Mouse (Mus musculus) G1E (cell line): ENCODE data around the gene Tmsb15l. TPM values are rescaled to one million over a fixed set of nuclear protein-coding genes. Genes with fewer than 3 reads are reported as not detected.
"Not testable (repeated sequence)": the region's sequence is repeated elsewhere in the genome, so short reads cannot be mapped to it uniquely, and the experiment has no call there.

Experiments used
- ATAC-seq: 2 replicates; pipeline ENCODE4 v1.8.0; 2016; ENCODE audit warnings: mild to moderate bottlenecking; ENCODE audit not compliant: insufficient number of reproducible peaks, poor library complexity, low FRiP score, severe bottlenecking; ENCODE audit errors: extremely low read depth
- DNase-seq: peaks from one replicate; pipeline ENCODE4 v3.0.0; 2012; ENCODE audit warnings: low spot score
- H3K27me3 ChIP-seq: 2 replicates; pipeline ENCODE4 v1.6.1; 2012; ENCODE audit warnings: mild to moderate bottlenecking, low read length, inconsistent platforms; ENCODE audit not compliant: insufficient read depth
- H3K36me3 ChIP-seq: replicated peaks from 2 replicates; pipeline ENCODE3; 2012; ENCODE audit warnings: mild to moderate bottlenecking, inconsistent platforms
- H3K4me1 ChIP-seq: 2 replicates; pipeline ENCODE4 v1.6.1; 2012; ENCODE audit warnings: low read depth, low read length, inconsistent platforms, mixed read lengths; ENCODE audit not compliant: insufficient read depth
- H3K4me3 ChIP-seq: 2 replicates; pipeline ENCODE4 v1.5.1; 2012; ENCODE audit warnings: low read depth, mild to moderate bottlenecking, inconsistent platforms, low read length, moderate library complexity, mixed read lengths
- H3K9me3 ChIP-seq: replicated peaks from 2 replicates; pipeline ENCODE4 v1.6.1; 2012; ENCODE audit warnings: inconsistent platforms
- CTCF ChIP-seq: IDR thresholded peaks from 2 replicates; pipeline ENCODE4 v1.5.1; 2012; ENCODE audit warnings: low read depth, low read length, inconsistent platforms, mixed read lengths
- GATA1 ChIP-seq: IDR thresholded peaks from 2 replicates; pipeline ENCODE4 v1.6.1; 2012; ENCODE audit warnings: borderline replicate concordance, low read length, inconsistent platforms, mixed read lengths
- GATA2 ChIP-seq: IDR thresholded peaks from 2 replicates; pipeline ENCODE4 v1.6.1; 2012; ENCODE audit warnings: low read depth, low read length, inconsistent platforms, borderline replicate concordance
- POLR2AphosphoS5 ChIP-seq: IDR thresholded peaks from 2 replicates; pipeline ENCODE4 v1.6.1; 2012; ENCODE audit warnings: low read depth, low read length, inconsistent platforms; ENCODE audit not compliant: insufficient replicate concordance
- TAL1 ChIP-seq: conservative IDR thresholded peaks from 2 replicates; pipeline ENCODE4 v1.6.1; 2012; ENCODE audit warnings: low read depth, low read length, inconsistent platforms, mixed read lengths
- polyA plus RNA-seq: library from polyadenylated mRNA; stranded (reverse); fragments of >175 nt; gene quantifications from 2 replicates; pipeline ENCODE4 v1.2.3, GENCODE M21; 2012
- total RNA-seq, 2 experiments: library from RNA; stranded (forward) in 1 of 2; stranded (reverse) in 1 of 2; fragments of 200-1000 nt in 1 of 2; fragments of >200 nt in 1 of 2; fragmentation: Nextera tagmentation in 1 of 2; gene quantifications; 2 replicates each; pipeline ENCODE4 v1.2.3; 2014 to 2017

Tmsb15l gene
- total and polyA plus RNA-seq, 3 experiments: 0.66 TPM; not detected in 2

DNA sequence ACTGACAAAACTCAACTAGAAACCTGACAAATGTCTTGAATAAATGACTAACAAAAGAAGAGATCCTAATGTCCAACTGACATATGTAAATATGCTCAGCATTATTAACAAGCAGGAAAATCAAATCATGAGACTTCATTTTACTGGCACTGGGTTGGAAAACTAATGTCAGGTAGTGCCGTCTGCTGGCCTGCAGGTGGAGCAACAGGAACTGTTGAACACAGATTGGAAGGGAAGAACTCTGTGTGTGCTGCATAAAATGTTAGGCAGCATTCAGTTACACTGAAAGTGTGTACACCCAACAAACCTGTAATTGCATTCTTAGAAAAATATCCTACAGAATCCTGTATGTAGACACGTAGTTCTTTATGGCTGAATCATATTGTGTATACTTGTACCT, 17.0 kb downstream of the Tmsb15l start:
- DNase-seq (no peak), ATAC-seq (no peak)
- no peaks in the 10 kb centered on the region for H3K36me3 ChIP-seq
- H3K4me3 ChIP-seq: no peak overlapping the region
- no peaks in the 10 kb centered on the region for H3K27me3 ChIP-seq
- no peaks in the 10 kb centered on the region for H3K4me1 ChIP-seq
- TF ChIP-seq GATA1: no peak
- TF ChIP-seq TAL1: no peak
- TF ChIP-seq CTCF: no peak
- H3K9me3 ChIP-seq: no peaks in the 10 kb centered on the region

DNA sequence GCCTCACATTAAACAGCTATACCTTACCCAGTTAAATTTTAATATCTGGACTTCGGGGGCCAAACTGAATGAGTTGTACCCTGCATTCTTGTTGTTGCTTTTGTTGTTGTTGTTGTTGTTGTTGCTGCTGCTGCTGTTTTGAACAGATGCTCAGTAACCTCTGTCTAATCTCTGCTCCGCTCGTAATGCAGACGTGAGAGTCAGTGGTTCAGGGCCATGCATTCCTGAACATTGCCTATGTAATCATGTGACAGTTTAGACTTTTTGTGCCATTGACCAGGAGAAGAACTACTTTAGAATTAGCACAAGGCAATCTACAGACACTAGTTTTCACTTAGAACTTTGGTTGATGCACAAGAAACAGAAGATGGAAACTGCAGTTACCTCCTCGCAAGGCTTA, 18.4 kb downstream of the Tmsb15l start:
- H3K4me1 ChIP-seq, H3K36me3 ChIP-seq, H3K4me3 ChIP-seq, H3K9me3 ChIP-seq, H3K27me3 ChIP-seq, ATAC-seq, DNase-seq: not testable (repeated sequence)

DNA sequence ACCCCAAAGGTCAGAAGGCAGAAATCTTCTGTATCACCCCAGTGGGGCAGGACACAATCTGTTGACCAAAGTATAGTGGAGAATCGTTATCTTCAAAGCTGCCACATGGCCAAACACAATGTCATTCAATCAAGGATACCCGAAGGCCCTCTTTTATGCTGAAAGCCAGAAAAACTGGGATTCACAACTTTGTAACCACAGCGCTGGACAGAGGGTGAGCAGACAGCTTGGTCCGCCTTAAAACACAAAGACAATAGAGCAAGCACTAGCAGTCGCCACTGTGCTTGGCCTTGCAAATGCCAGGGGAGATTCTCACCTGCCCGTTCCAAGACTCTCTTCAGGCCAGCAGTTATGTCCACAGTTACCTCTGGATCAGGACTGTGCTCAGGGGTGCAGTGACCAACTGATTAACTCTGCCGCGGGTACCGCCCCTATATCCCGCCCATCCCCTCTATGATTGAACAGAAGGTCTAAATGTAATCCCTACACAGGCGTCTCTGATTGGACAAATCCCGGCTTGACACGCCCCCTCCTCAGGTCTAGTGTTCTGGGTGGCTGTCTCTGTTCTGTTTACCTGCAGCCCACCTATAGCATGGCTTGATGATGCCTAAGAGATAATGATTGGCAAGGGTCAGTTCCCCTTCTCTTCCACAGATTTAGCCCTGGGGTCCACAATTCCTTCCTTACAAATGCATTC, 18.9 kb downstream of the Tmsb15l start:
- peak; percentile 28; the same call in 1 of the 2 replicates for ATAC-seq
- H3K27me3 ChIP-seq, H3K9me3 ChIP-seq, H3K4me3 ChIP-seq, H3K4me1 ChIP-seq, H3K36me3 ChIP-seq, DNase-seq: not testable (repeated sequence)

DNA sequence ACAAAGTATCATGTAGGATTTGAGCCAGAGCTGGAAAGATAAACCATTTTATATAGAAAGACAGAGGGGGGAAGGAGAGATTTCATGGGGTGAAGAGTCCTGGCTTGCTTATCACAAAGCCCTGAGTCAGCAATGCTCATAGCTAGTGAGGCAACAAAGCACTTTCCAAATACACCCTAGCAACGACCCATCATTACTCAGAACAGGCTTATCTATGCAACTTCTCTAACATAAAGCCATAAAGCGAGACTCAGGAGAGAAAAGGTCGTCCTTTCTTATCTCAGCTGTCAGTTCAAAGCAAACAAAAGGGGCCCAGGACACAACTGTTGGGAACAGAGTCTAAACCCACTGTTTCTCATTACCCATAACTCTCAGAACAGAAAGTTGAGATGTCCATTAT, 38.7 kb downstream of the Tmsb15l start:
- ATAC-seq (no peak), DNase-seq (no peak)
- Histone ChIP-seq H3K4me1 (no peaks in the 10 kb centered on the region), H3K36me3 (no peaks in the 10 kb centered on the region), H3K4me3 (no peak overlapping the region), H3K9me3 (no peaks in the 10 kb centered on the region), H3K27me3 (no peaks in the 10 kb centered on the region)
- TF ChIP-seq GATA2 (no peak), TAL1 (no peak), GATA1 (no peak)

DNA sequence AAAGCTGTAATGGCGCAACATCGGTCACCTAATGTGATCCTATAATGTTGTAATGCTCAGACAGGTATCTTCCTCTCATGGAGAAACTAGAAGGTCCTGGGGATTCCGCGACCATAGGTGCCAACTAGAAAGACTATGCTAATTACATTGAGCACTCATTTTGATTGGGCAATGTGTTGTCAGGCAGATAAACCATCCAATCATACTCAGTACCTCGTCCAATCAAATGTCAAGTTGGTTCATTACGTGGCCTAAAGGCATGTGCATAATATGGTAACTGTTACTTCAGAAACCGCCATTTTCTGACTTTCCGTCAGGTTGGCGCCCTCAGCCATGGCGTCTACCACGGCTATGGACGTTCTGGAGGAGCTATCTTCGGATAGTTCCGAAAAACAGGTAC, 49.6 kb downstream of the Tmsb15l start, which contains the start of gene H2bfm:
Gene H2bfm, plus strand, starts transcription at position 295 of the 400 bp plus-strand sequence.
- Histone ChIP-seq H3K4me1 (no peaks in the 10 kb centered on the region), H3K27me3 (no peaks in the 10 kb centered on the region), H3K36me3 (no peaks in the 10 kb centered on the region), H3K9me3 (no peaks in the 10 kb centered on the region), H3K4me3 (no peak within 1 kb of the TSS)
- DNase-seq (no peak), ATAC-seq (no peak)
- no peak for TF ChIP-seq TAL1
- no peak for TF ChIP-seq POLR2AphosphoS5
- no peak for TF ChIP-seq CTCF
- no peak for TF ChIP-seq GATA2
- no peak for TF ChIP-seq GATA1

DNA sequence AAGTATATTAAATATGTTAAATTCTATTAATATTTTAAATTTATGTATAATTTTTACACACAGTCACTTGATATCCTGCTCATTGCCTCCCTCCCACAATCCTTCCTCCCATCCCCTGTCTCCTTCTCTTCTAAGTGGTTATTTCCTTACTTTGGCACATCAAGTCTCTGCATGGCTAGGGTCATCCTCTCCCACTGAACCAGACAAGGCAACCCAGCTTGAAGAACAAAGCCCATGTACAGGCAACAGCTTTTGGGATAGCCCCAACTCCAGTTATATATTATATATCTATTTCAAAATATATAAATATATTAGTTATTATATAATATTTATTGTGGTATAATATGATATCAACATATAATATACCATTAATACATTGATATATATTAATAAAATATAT, 50.8 kb downstream of the Tmsb15l start:
- Histone ChIP-seq H3K9me3 (no peaks in the 10 kb centered on the region), H3K27me3 (no peaks in the 10 kb centered on the region), H3K36me3 (no peaks in the 10 kb centered on the region), H3K4me3 (no peak overlapping the region), H3K4me1 (no peaks in the 10 kb centered on the region)
- ATAC-seq: no peak
- DNase-seq: no peak
- TF ChIP-seq GATA2: no peak
- TF ChIP-seq TAL1: no peak
- no peak for TF ChIP-seq POLR2AphosphoS5
- no peak for TF ChIP-seq CTCF
- no peak for TF ChIP-seq GATA1

Other genes starting within 250 kb of the Tmsb15l start
- gene Morf4l2, start 233.2 kb downstream of the Tmsb15l start, total RNA-seq (2014; fragmentation: Nextera tagmentation): 160 and 161 TPM in 2 replicates
- gene Morf4l2, start 233.2 kb downstream of the Tmsb15l start, total RNA-seq (2017): 375 and 434 TPM in 2 replicates
- gene Morf4l2, start 233.2 kb downstream of the Tmsb15l start, polyA plus RNA-seq: 351 and 355 TPM in 2 replicates
- gene Glra4, start 196.7 kb downstream of the Tmsb15l start, total RNA-seq (2014; fragmentation: Nextera tagmentation): not detected in 2 replicates
- gene Glra4, start 196.7 kb downstream of the Tmsb15l start, total RNA-seq (2017): not detected in 2 replicates
- not detected in 2 replicates for gene Glra4, start 196.7 kb downstream of the Tmsb15l start, polyA plus RNA-seq
- 0.45 and 0.97 TPM in 2 replicates for gene Plp1, start 154.2 kb downstream of the Tmsb15l start, total RNA-seq (2014; fragmentation: Nextera tagmentation)
- gene Plp1, start 154.2 kb downstream of the Tmsb15l start, total RNA-seq (2017): 0.41 and 0.60 TPM in 2 replicates
- 0.05 and 0.09 TPM in 2 replicates for gene Plp1, start 154.2 kb downstream of the Tmsb15l start, polyA plus RNA-seq
- gene Rab9b, start 108.1 kb downstream of the Tmsb15l start, total RNA-seq (2014; fragmentation: Nextera tagmentation): not detected in 2 replicates
- gene Rab9b, start 108.1 kb downstream of the Tmsb15l start, total RNA-seq (2017): under 0.01 TPM in 1 of 2 replicates, not detected in the other
- not detected in 2 replicates for gene Rab9b, start 108.1 kb downstream of the Tmsb15l start, polyA plus RNA-seq
- not detected in 2 replicates for gene H2bfm, start 49.5 kb downstream of the Tmsb15l start, total RNA-seq (2014; fragmentation: Nextera tagmentation)
- gene H2bfm, start 49.5 kb downstream of the Tmsb15l start, total RNA-seq (2017): not detected in 2 replicates
- not detected in 2 replicates for gene H2bfm, start 49.5 kb downstream of the Tmsb15l start, polyA plus RNA-seq
- gene Tmsb15b2, start 1.4 kb downstream of the Tmsb15l start, total RNA-seq (2014; fragmentation: Nextera tagmentation): not detected in 2 replicates
- not detected in 2 replicates for gene Tmsb15b2, start 1.4 kb downstream of the Tmsb15l start, total RNA-seq (2017)
- not detected in 2 replicates for gene Tmsb15b2, start 1.4 kb downstream of the Tmsb15l start, polyA plus RNA-seq
- not detected in 2 replicates for gene Tmsb15b1, start within 50 bp of the Tmsb15l start, total RNA-seq (2014; fragmentation: Nextera tagmentation)
- gene Tmsb15b1, start within 50 bp of the Tmsb15l start, total RNA-seq (2017): 1.7 and 3.1 TPM in 2 replicates
- not detected in 2 replicates for gene Tmsb15b1, start within 50 bp of the Tmsb15l start, polyA plus RNA-seq
- not detected in 2 replicates for gene Zcchc18, start 16.3 kb upstream of the Tmsb15l start, total RNA-seq (2014; fragmentation: Nextera tagmentation)
- 0.06 and 0.11 TPM in 2 replicates for gene Zcchc18, start 16.3 kb upstream of the Tmsb15l start, total RNA-seq (2017)
- gene Zcchc18, start 16.3 kb upstream of the Tmsb15l start, polyA plus RNA-seq: not detected in 2 replicates
- gene Slc25a53, start 61.4 kb upstream of the Tmsb15l start, total RNA-seq (2014; fragmentation: Nextera tagmentation): 4.4 and 10.9 TPM in 2 replicates
- gene Slc25a53, start 61.4 kb upstream of the Tmsb15l start, total RNA-seq (2017): 9.4 and 11.1 TPM in 2 replicates
- gene Slc25a53, start 61.4 kb upstream of the Tmsb15l start, polyA plus RNA-seq: 0.44 and 0.46 TPM in 2 replicates
- 8.8 and 14.8 TPM in 2 replicates for gene Fam199x, start 72.7 kb upstream of the Tmsb15l start, total RNA-seq (2014; fragmentation: Nextera tagmentation)
- 13.7 and 15.6 TPM in 2 replicates for gene Fam199x, start 72.7 kb upstream of the Tmsb15l start, total RNA-seq (2017)
- gene Fam199x, start 72.7 kb upstream of the Tmsb15l start, polyA plus RNA-seq: 1.4 and 1.5 TPM in 2 replicates
- gene Esx1, start 145.2 kb upstream of the Tmsb15l start, total RNA-seq (2014; fragmentation: Nextera tagmentation): not detected in 2 replicates
- gene Esx1, start 145.2 kb upstream of the Tmsb15l start, total RNA-seq (2017): not detected in 2 replicates
- not detected in 2 replicates for gene Esx1, start 145.2 kb upstream of the Tmsb15l start, polyA plus RNA-seq